ENCODE assay signal across 21 mouse cellular contexts in the genomic region with DNA sequence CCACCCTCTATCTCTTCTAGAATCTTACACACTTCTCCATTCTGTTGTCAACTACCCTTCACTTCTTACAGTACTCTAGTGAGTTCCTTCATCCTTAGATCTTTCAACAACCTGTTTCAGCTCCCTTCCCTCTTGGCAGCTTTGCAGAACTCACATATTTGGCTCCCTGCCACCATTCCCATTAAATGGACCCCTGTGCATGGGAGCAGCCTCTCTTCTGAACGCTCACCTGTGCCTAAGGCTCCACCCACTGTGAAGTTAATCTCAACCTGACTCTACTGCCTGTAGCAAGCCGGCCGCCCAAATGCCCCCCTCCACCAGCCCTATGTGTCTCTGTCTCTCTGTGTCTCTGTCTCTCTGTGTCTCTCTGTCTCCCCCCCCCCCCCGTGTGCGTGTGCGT.
A peak's percentile ranks its signal among the peaks of the same experiment; 100 is the strongest.
DNase-seq lines count a peak whose midpoint lies in the region; ATAC-seq and TF ChIP-seq lines count a peak whose summit lies in the region.
"Had no signal": no experiment of that assay in that cellular context is flagged by ENCODE, and none has a peak within 500 bp of the region (broad histone marks: within the 10 kb centered on the region; RNA-seq: fewer than 3 reads in every experiment).

No protein-coding gene starts in this region.

- H3K4me3 ChIP-seq in embryonic facial prominence, embryonic 14.5 days (ENCODE audit: low read depth, low read length) = no peak overlapping the region
- no peak overlapping the region for H3K4me3 ChIP-seq in embryonic facial prominence, embryonic 10.5 days
- H3K4me3 ChIP-seq in hindbrain, postnatal 0 days (ENCODE audit: low read length) = no peak overlapping the region
- H3K4me3 ChIP-seq in hindbrain, embryonic 13.5 days = no peak overlapping the region
- no peak overlapping the region for H3K4me3 ChIP-seq in lung, embryonic 16.5 days (ENCODE audit: low read length)
- no peak overlapping the region for H3K4me3 ChIP-seq in lung, adult 2 months (replicated peaks; ENCODE audit: extremely low read depth, low read depth, low read length)
- no peak overlapping the region for H3K4me3 ChIP-seq in stomach, embryonic 16.5 days (replicated peaks; ENCODE audit: low read length)
- H3K4me3 ChIP-seq: embryonic facial prominence, embryonic 12.5 days; forebrain, embryonic 12.5 days; gastrocnemius, adult 2 months; hindbrain, embryonic 15.5 days had no signal

- TF ChIP-seq CTCF in hindbrain, postnatal 0 days (IDR thresholded peaks at IDR 0.05; ENCODE audit: low read depth) = no peak
- no peak for TF ChIP-seq CTCF in lung, adult 2 months (IDR thresholded peaks at IDR 0.05; ENCODE audit: insufficient read depth, low read length)

- 78% methylated on average over 6 of the region's 6 CpGs for WGBS in embryonic facial prominence, embryonic 14.5 days
- WGBS in embryonic facial prominence, embryonic 10.5 days = 90% methylated on average over 5 of the region's 6 CpGs
- WGBS in hindbrain, postnatal 0 days = 75% methylated on average over 3 of the region's 6 CpGs
- WGBS in hindbrain, embryonic 13.5 days = 86% methylated on average over 3 of the region's 6 CpGs
- WGBS in lung, embryonic 16.5 days = 83% methylated on average over 6 of the region's 6 CpGs
- 73% methylated on average over 5 of the region's 6 CpGs for WGBS in lung, adult 2 months
- 53% methylated on average over 4 of the region's 6 CpGs for WGBS in stomach, embryonic 16.5 days

- peak; percentile 74; the same call in 1 of the 2 replicates for ATAC-seq in embryonic facial prominence, embryonic 14.5 days (ENCODE audit: low read depth)
- no peak for ATAC-seq in hindbrain, postnatal 0 days
- ATAC-seq in hindbrain, embryonic 13.5 days (ENCODE audit: low FRiP score) = no peak
- ATAC-seq in lung, embryonic 16.5 days (ENCODE audit: low read depth) = peak; percentile 78
- peak; percentile 56; the same call in 1 of the 2 replicates for ATAC-seq in stomach, embryonic 16.5 days (ENCODE audit: insufficient read depth, low FRiP score)
- ATAC-seq: CD4-positive, CD25-positive, alpha-beta regulatory T cell, adult 4 months had no signal

- H3K9me3 ChIP-seq in embryonic facial prominence, embryonic 14.5 days (ENCODE audit: control insufficient read depth, low read length) = no peaks in the 10 kb centered on the region
- H3K9me3 ChIP-seq in embryonic facial prominence, embryonic 10.5 days = no peaks in the 10 kb centered on the region
- H3K9me3 ChIP-seq in hindbrain, postnatal 0 days (ENCODE audit: low read length) = no peaks in the 10 kb centered on the region
- no peaks in the 10 kb centered on the region for H3K9me3 ChIP-seq in hindbrain, embryonic 13.5 days
- no peaks in the 10 kb centered on the region for H3K9me3 ChIP-seq in lung, embryonic 16.5 days (ENCODE audit: control insufficient read depth, low read length)
- no peaks in the 10 kb centered on the region for H3K9me3 ChIP-seq in stomach, embryonic 16.5 days (replicated peaks; ENCODE audit: control insufficient read depth, low read length)
- H3K9me3 ChIP-seq: embryonic facial prominence, embryonic 12.5 days; forebrain, embryonic 12.5 days; hindbrain, embryonic 15.5 days had no signal

- H3K36me3 ChIP-seq in embryonic facial prominence, embryonic 14.5 days (ENCODE audit: control insufficient read depth, insufficient read depth, low read length) = peaks cover 18% of the 10 kb centered on the region
- H3K36me3 ChIP-seq in embryonic facial prominence, embryonic 10.5 days (replicated peaks) = peaks cover 54% of the 10 kb centered on the region
- no peaks in the 10 kb centered on the region for H3K36me3 ChIP-seq in hindbrain, postnatal 0 days (ENCODE audit: insufficient read depth, low read length)
- peaks cover 23% of the 10 kb centered on the region for H3K36me3 ChIP-seq in hindbrain, embryonic 13.5 days
- H3K36me3 ChIP-seq in lung, embryonic 16.5 days (ENCODE audit: control insufficient read depth, insufficient read depth, low read length) = peaks cover 7% of the 10 kb centered on the region
- no peaks in the 10 kb centered on the region for H3K36me3 ChIP-seq in stomach, embryonic 16.5 days (ENCODE audit: control insufficient read depth, insufficient read depth, low read length)
- H3K36me3 ChIP-seq: G1E had no signal

- peak; percentile 73 for DNase-seq in embryonic facial prominence, embryonic 14.5 days (ENCODE audit: low spot score)
- DNase-seq in embryonic facial prominence, embryonic 10.5 days (ENCODE audit: low spot score) = no peak
- DNase-seq in hindbrain, postnatal 0 days (ENCODE audit: low spot score) = peak; percentile 18
- DNase-seq in lung, adult 2 months = no peak
- DNase-seq: adrenal gland, adult 8-10 months; adrenal gland, postnatal 36 days; B cell, adult 2 months; cerebellum, adult 11 months; cerebellum, adult 8-10 months; embryo, embryonic 11 days; gastrocnemius, adult 2 months; gastrocnemius, postnatal 25 days; heart, postnatal 10 days had no signal

- H3K27me3 ChIP-seq in embryonic facial prominence, embryonic 14.5 days (replicated peaks; ENCODE audit: control insufficient read depth, insufficient read depth, low read length) = no peaks in the 10 kb centered on the region
- H3K27me3 ChIP-seq in embryonic facial prominence, embryonic 10.5 days (replicated peaks; ENCODE audit: low read depth, poor library complexity, severe bottlenecking) = no peaks in the 10 kb centered on the region
- H3K27me3 ChIP-seq in hindbrain, postnatal 0 days (ENCODE audit: insufficient read depth, low read length) = no peaks in the 10 kb centered on the region
- no peaks in the 10 kb centered on the region for H3K27me3 ChIP-seq in hindbrain, embryonic 13.5 days
- H3K27me3 ChIP-seq in lung, embryonic 16.5 days (ENCODE audit: control insufficient read depth, insufficient read depth, low read depth, low read length) = no peaks in the 10 kb centered on the region
- no peaks in the 10 kb centered on the region for H3K27me3 ChIP-seq in stomach, embryonic 16.5 days (ENCODE audit: control insufficient read depth, insufficient read depth, low read length)
- H3K27me3 ChIP-seq: embryonic facial prominence, embryonic 12.5 days; forebrain, embryonic 12.5 days; hindbrain, embryonic 15.5 days had no signal

- H3K9ac ChIP-seq in embryonic facial prominence, embryonic 14.5 days (ENCODE audit: low read depth, low read length) = no peak overlapping the region
- H3K9ac ChIP-seq in hindbrain, postnatal 0 days (replicated peaks; ENCODE audit: low read length) = no peak overlapping the region
- H3K9ac ChIP-seq in hindbrain, embryonic 13.5 days = no peak overlapping the region
- no peak overlapping the region for H3K9ac ChIP-seq in lung, embryonic 16.5 days (ENCODE audit: low read length)
- no peak overlapping the region for H3K9ac ChIP-seq in stomach, embryonic 16.5 days (ENCODE audit: low read length)
- H3K9ac ChIP-seq: embryonic facial prominence, embryonic 12.5 days; forebrain, embryonic 12.5 days; hindbrain, embryonic 15.5 days had no signal

- no peaks in the 10 kb centered on the region for H3K4me1 ChIP-seq in embryonic facial prominence, embryonic 14.5 days (ENCODE audit: control insufficient read depth, insufficient read depth, low read length)
- no peaks in the 10 kb centered on the region for H3K4me1 ChIP-seq in embryonic facial prominence, embryonic 10.5 days
- no peaks in the 10 kb centered on the region for H3K4me1 ChIP-seq in hindbrain, postnatal 0 days (ENCODE audit: insufficient read depth, low read length)
- H3K4me1 ChIP-seq in hindbrain, embryonic 13.5 days (replicated peaks) = no peaks in the 10 kb centered on the region
- H3K4me1 ChIP-seq in lung, embryonic 16.5 days (replicated peaks; ENCODE audit: control insufficient read depth, insufficient read depth, low read length) = no peaks in the 10 kb centered on the region
- H3K4me1 ChIP-seq in lung, adult 2 months (ENCODE audit: control insufficient read depth, insufficient read depth, low read length) = no peaks in the 10 kb centered on the region
- H3K4me1 ChIP-seq in stomach, embryonic 16.5 days (ENCODE audit: control insufficient read depth, insufficient read depth, low read length) = no peaks in the 10 kb centered on the region
- H3K4me1 ChIP-seq: embryonic facial prominence, embryonic 12.5 days; forebrain, embryonic 12.5 days; hindbrain, embryonic 15.5 days had no signal

- no peak overlapping the region for H3K4me2 ChIP-seq in embryonic facial prominence, embryonic 14.5 days (ENCODE audit: low read depth, low read length)
- H3K4me2 ChIP-seq in hindbrain, postnatal 0 days (ENCODE audit: low read depth, low read length) = no peak overlapping the region
- no peak overlapping the region for H3K4me2 ChIP-seq in hindbrain, embryonic 13.5 days
- H3K4me2 ChIP-seq in lung, embryonic 16.5 days (ENCODE audit: low read depth, low read length) = no peak overlapping the region
- H3K4me2 ChIP-seq in stomach, embryonic 16.5 days (ENCODE audit: low read depth, low read length) = no peak overlapping the region
- H3K4me2 ChIP-seq: embryonic facial prominence, embryonic 12.5 days; forebrain, embryonic 12.5 days; hindbrain, embryonic 15.5 days had no signal

- no peak overlapping the region for H3K27ac ChIP-seq in embryonic facial prominence, embryonic 14.5 days (replicated peaks; ENCODE audit: low read depth, low read length)
- no peak overlapping the region for H3K27ac ChIP-seq in embryonic facial prominence, embryonic 10.5 days (replicated peaks)
- no peak overlapping the region for H3K27ac ChIP-seq in hindbrain, postnatal 0 days
- no peak overlapping the region for H3K27ac ChIP-seq in hindbrain, embryonic 13.5 days
- no peak overlapping the region for H3K27ac ChIP-seq in lung, embryonic 16.5 days (ENCODE audit: low read length)
- H3K27ac ChIP-seq in stomach, embryonic 16.5 days (ENCODE audit: low read length) = no peak overlapping the region
- H3K27ac ChIP-seq: embryonic facial prominence, embryonic 12.5 days; forebrain, embryonic 12.5 days; gastrocnemius, adult 2 months; hindbrain, embryonic 15.5 days had no signal

- no peak for TF ChIP-seq POLR2A in lung, adult 2 months (IDR thresholded peaks at IDR 0.05; ENCODE audit: borderline replicate concordance, extremely low read depth, low read depth, low read length)

Comparison
In these comparisons a context has a peak if more than half of its experiments do, and no peak if none do; other contexts are left out.
1. DNase-seq: peak in embryonic facial prominence, embryonic 14.5 days (single experiment) and hindbrain, postnatal 0 days (single experiment); none in embryonic facial prominence, embryonic 10.5 days (single experiment) and lung, adult 2 months (single experiment).
2. ATAC-seq: peak in embryonic facial prominence, embryonic 14.5 days (single experiment), lung, embryonic 16.5 days (single experiment) and stomach, embryonic 16.5 days (single experiment); none in hindbrain, postnatal 0 days (single experiment) and hindbrain, embryonic 13.5 days (single experiment).